Mouse (Mus musculus) liver, postnatal 0 days (tissue): ENCODE data around the gene Opn1sw.

Experiments
- CTCF ChIP-seq: sonication (generic); IDR thresholded peaks from 2 replicates; pipeline ENCODE4 v1.5.1; 2016; ENCODE audit warnings: antibody characterized with exemption, low read depth
- EP300 ChIP-seq: IDR thresholded peaks from 2 replicates; pipeline ENCODE4 v1.6.1; 2016; ENCODE audit warnings: antibody characterized with exemption, low read depth, mild to moderate bottlenecking

- no peak for TF ChIP-seq CTCF
- no peak for TF ChIP-seq EP300
Measured at GRCm38 (mm10) chr6:29428171-29428570, 39.9 kb upstream of the Opn1sw start.
